Mouse (Mus musculus): Measurements from ENCODE around the gene Zfp414. TPM values are rescaled to one million over a fixed set of nuclear protein-coding genes. Genes with fewer than 3 reads are reported as not detected.
A peak's percentile ranks its signal among the peaks of the same experiment; 100 is the strongest.

Gene Zfp414
- 66.0 and 67.1 TPM in 2 replicates for polyA plus RNA-seq (2014; fragmentation: Nextera tagmentation; extraction: Ambion mirVana)

DNA sequence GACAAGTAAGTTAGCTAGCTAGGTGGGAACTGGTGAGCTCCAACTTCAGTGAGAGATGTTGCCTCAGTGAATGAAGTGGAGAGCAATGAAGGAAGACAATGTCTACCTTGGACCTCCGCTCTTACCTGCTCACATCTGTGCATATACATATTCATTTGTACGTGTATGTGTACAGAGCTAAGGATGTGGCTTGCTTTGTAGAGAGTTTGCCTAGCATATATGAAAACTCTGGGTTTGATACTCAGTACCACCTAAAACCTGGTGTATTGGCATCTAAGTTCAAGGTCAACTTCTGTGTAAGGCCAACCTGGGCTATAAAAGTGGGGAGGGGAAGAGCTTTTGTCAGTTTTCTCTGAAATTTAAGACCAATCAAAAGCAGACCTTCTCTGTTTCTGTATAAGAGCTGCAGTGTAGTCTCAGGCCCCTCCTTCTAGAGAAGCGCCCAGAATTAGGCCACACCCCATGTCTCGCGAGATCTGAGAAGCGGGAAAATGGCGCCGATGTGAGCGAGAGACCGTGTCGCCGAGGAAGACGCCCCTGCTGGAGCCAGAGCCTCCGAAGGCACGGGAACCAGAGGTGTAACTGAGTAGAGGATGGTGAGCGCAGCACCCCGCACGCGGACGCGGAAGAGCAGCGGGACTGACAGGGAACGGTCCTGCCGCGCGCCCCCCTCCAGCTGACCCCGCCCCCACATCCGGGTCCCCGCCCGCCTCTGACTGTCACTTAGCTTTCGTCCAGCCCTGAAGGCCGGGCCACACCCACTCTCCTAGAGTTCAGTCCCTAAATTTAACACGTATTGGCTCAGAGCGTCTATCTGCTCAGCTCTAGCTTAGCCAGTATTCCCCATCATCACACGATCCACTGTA, at the start of gene Zfp414:
TSS of gene Zfp414 (plus strand) at position 470 of the 866 bp plus-strand sequence.
- Histone ChIP-seq H3K4me2 (replicated peaks; ENCODE audit: low read depth, low read length) (peak within 1 kb of the TSS; percentile 62), H3K36me3 (ENCODE audit: control insufficient read depth, insufficient read depth, low read length) (no peaks in the 10 kb centered on the region), H3K4me1 (replicated peaks; ENCODE audit: control insufficient read depth, insufficient read depth, low read length) (0 out of 2 replicates have a peak, but pooled peaks cover 5% of the 10 kb centered on the region), H3K27me3 (ENCODE audit: control insufficient read depth, insufficient read depth, low read length) (no peaks in the 10 kb centered on the region), H3K9me3 (ENCODE audit: control insufficient read depth, low read length) (no peaks in the 10 kb centered on the region), H3K9ac (ENCODE audit: low read depth, low read length) (peak within 1 kb of the TSS; percentile 82), H3K27ac (ENCODE audit: low read depth, low read length) (peak within 1 kb of the TSS; percentile 95), H3K4me3 (ENCODE audit: low read depth, low read length) (peak within 1 kb of the TSS; percentile 60)
- DNase-seq (ENCODE audit: low spot score) (peak; percentile 97), ATAC-seq (ENCODE audit: low FRiP score) (peak; percentile 95)
- 4% methylated on average over 35 of the region's 35 CpGs for WGBS

DNA sequence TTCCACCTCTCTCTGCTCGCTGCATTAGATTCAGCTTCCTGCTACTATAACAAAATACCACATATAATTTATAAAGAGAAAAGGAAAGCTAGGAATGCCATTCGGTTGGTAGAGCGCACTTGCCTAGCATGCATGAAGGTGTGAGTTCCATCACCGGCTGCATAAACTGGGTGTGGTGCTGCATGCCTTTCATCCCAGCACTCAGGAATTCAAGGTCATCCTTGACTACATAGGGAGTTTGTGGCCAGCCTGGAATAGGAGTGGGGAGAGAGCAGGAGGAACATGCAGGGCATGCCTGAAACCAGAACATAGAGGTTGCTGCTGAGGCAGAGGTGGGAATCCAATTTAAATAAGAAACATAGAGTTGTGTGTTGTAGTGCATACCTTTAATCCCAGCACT, 44.8 kb upstream of the Zfp414 start:
- Histone ChIP-seq H3K9ac (ENCODE audit: low read depth, low read length) (no peak overlapping the region), H3K27me3 (ENCODE audit: control insufficient read depth, insufficient read depth, low read length) (no peaks in the 10 kb centered on the region), H3K27ac (ENCODE audit: low read depth, low read length) (no peak overlapping the region), H3K36me3 (ENCODE audit: control insufficient read depth, insufficient read depth, low read length) (no peaks in the 10 kb centered on the region), H3K4me1 (replicated peaks; ENCODE audit: control insufficient read depth, insufficient read depth, low read length) (no peaks in the 10 kb centered on the region), H3K4me2 (replicated peaks; ENCODE audit: low read depth, low read length) (no peak overlapping the region), H3K9me3 (ENCODE audit: control insufficient read depth, low read length) (no peaks in the 10 kb centered on the region), H3K4me3 (ENCODE audit: low read depth, low read length) (no peak overlapping the region)
- DNase-seq (ENCODE audit: low spot score): no peak
- 88% methylated on average over 4 of the region's 4 CpGs for whole genome bisulfite sequencing
- no peak for ATAC-seq (ENCODE audit: low FRiP score)

DNA sequence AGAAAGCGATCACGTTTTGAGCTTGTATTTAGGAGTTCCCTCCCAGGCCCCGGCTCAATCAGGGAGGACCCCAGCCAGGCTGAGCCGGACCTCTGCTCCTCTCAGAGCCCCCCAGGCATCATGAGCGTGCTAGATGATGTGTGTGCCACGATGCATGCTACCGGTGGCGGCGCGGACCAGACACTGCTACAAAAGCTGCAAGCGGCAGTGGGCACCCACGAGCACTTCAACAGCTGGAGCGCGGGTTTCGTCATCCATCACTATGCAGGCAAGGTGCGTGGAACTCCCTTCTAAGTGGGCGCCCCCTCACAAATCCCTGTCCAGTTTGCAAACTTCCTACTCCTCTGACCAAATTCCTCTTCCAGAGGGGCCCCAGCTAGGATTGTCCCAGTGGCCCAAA, 42.9 kb upstream of the Zfp414 start:
- H3K27ac ChIP-seq (ENCODE audit: low read depth, low read length): no peak overlapping the region
- DNase-seq (ENCODE audit: low spot score): no peak
- 66% methylated on average over 17 of the region's 17 CpGs for WGBS
- no peak overlapping the region for H3K4me2 ChIP-seq (replicated peaks; ENCODE audit: low read depth, low read length)
- H3K9ac ChIP-seq (ENCODE audit: low read depth, low read length): no peak overlapping the region
- H3K9me3 ChIP-seq (ENCODE audit: control insufficient read depth, low read length): no peaks in the 10 kb centered on the region
- H3K27me3 ChIP-seq (ENCODE audit: control insufficient read depth, insufficient read depth, low read length): no peaks in the 10 kb centered on the region
- ATAC-seq (ENCODE audit: low FRiP score): no peak
- H3K4me1 ChIP-seq (replicated peaks; ENCODE audit: control insufficient read depth, insufficient read depth, low read length): no peaks in the 10 kb centered on the region
- H3K36me3 ChIP-seq (ENCODE audit: control insufficient read depth, insufficient read depth, low read length): no peaks in the 10 kb centered on the region
- H3K4me3 ChIP-seq (ENCODE audit: low read depth, low read length): no peak overlapping the region

DNA sequence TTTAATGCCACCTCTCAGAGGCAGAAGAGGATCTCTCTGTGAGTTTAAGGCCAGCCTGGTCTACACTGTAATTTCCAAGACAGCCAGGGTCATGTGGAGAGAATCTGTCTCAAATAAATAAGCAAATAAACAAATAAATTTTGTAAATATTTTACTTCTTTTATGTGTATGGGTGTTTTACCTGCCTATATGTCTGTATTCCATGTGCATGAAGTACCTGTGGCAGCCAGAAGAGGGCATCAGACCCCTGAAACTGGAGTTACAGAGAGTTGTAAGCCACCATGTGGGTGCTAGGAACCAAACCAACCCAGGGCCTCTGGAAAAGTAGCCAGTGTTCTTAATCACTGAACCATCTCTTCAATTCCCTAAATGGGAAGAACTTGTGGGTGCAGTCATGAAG, 31.6 kb upstream of the Zfp414 start:
- DNase-seq (ENCODE audit: low spot score): no peak
- H3K27me3 ChIP-seq (ENCODE audit: control insufficient read depth, insufficient read depth, low read length): no peaks in the 10 kb centered on the region
- no peak overlapping the region for H3K9ac ChIP-seq (ENCODE audit: low read depth, low read length)
- H3K9me3 ChIP-seq (ENCODE audit: control insufficient read depth, low read length): no peaks in the 10 kb centered on the region
- no peak for ATAC-seq (ENCODE audit: low FRiP score)
- H3K27ac ChIP-seq (ENCODE audit: low read depth, low read length): no peak overlapping the region
- H3K4me3 ChIP-seq (ENCODE audit: low read depth, low read length): no peak overlapping the region
- H3K36me3 ChIP-seq (ENCODE audit: control insufficient read depth, insufficient read depth, low read length): no peaks in the 10 kb centered on the region
- no peak overlapping the region for H3K4me2 ChIP-seq (replicated peaks; ENCODE audit: low read depth, low read length)
- H3K4me1 ChIP-seq (replicated peaks; ENCODE audit: control insufficient read depth, insufficient read depth, low read length): no peaks in the 10 kb centered on the region

DNA sequence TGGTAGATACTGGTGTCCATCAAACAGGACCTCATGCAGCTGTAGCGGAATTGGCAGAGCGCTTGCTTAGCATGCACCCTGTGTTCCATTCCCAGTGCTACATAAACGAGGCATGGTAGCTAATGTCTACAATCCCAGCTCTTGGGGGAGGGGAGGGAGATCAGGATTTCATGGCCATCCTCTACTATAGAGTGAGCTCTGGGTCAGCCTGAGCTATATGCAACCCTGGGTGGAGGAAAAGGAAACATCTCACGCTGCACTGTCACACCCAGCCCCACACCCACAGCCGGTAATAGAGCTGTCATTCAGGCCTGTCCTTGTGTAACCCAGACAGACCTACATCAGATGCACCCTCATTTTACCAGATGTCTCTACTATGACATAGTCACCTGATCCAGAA, 30.4 kb upstream of the Zfp414 start:
- Histone ChIP-seq H3K9me3 (ENCODE audit: control insufficient read depth, low read length) (no peaks in the 10 kb centered on the region), H3K9ac (ENCODE audit: low read depth, low read length) (no peak overlapping the region), H3K36me3 (ENCODE audit: control insufficient read depth, insufficient read depth, low read length) (no peaks in the 10 kb centered on the region), H3K4me1 (replicated peaks; ENCODE audit: control insufficient read depth, insufficient read depth, low read length) (no peaks in the 10 kb centered on the region), H3K27ac (ENCODE audit: low read depth, low read length) (no peak overlapping the region), H3K4me3 (ENCODE audit: low read depth, low read length) (no peak overlapping the region), H3K27me3 (ENCODE audit: control insufficient read depth, insufficient read depth, low read length) (no peaks in the 10 kb centered on the region), H3K4me2 (replicated peaks; ENCODE audit: low read depth, low read length) (no peak overlapping the region)
- 84% methylated on average over 5 of the region's 5 CpGs for WGBS
- ATAC-seq (ENCODE audit: low FRiP score) (no peak), DNase-seq (ENCODE audit: low spot score) (no peak)

DNA sequence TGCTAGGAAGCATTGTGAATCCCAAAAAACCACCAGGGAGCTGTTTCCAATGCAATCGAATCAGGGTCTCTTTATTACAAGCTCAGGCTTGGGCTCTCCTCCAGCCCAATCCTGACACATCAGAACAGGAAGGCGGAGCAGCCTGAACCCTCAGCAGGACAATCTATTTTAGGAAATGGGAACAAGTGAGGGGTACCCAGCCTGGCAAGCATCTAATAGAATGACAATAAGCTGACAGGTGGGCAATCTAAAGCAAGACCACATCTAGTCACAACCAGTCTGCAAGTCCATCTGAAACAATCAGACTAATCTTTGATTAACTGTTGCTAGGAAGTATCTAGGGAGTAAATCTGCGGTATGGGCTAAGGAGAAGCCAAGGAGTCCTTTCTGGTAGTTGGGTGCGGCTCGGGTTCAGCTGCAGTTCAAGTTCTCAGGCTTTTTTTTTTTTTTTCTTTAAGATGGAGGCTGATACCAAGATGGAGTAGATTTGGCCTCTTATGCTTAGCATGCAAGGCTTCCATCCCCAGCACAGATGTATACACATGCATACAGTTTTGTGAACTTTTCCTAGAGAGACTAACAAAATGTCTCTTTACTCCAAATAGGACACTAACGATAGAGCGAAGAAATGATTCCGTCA, 28.9 kb upstream of the Zfp414 start:
- H3K4me2 ChIP-seq (replicated peaks; ENCODE audit: low read depth, low read length): no peak overlapping the region

DNA sequence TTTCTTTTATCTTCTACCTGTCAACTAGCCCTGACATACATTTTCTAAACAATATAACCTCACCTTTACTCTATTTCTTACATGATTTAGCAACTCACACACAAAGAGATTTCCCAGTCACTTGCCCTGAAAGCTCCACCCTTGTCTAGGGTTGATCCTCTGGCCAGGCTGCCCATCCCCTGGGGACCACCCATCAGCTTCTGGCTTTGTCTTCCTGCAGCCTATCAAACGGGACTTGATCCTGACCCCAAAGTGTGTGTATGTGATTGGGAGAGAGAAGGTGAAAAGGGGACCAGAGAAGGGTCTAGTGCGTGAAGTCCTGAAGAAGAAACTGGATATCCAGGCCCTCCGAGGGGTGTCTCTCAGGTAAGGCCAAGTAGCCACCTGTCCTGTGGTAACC, 28.1 kb upstream of the Zfp414 start:
- WGBS: 80% methylated on average over 3 of the region's 3 CpGs
- no peaks in the 10 kb centered on the region for H3K27me3 ChIP-seq (ENCODE audit: control insufficient read depth, insufficient read depth, low read length)
- ATAC-seq (ENCODE audit: low FRiP score): no peak
- H3K9me3 ChIP-seq (ENCODE audit: control insufficient read depth, low read length): no peaks in the 10 kb centered on the region
- H3K27ac ChIP-seq (ENCODE audit: low read depth, low read length): no peak overlapping the region
- no peak overlapping the region for H3K9ac ChIP-seq (ENCODE audit: low read depth, low read length)
- H3K4me1 ChIP-seq (replicated peaks; ENCODE audit: control insufficient read depth, insufficient read depth, low read length): no peaks in the 10 kb centered on the region
- H3K4me3 ChIP-seq (ENCODE audit: low read depth, low read length): no peak overlapping the region
- no peak overlapping the region for H3K4me2 ChIP-seq (replicated peaks; ENCODE audit: low read depth, low read length)
- DNase-seq (ENCODE audit: low spot score): no peak
- no peaks in the 10 kb centered on the region for H3K36me3 ChIP-seq (ENCODE audit: control insufficient read depth, insufficient read depth, low read length)

More for the DNA sequence above, 28.9 kb upstream of the Zfp414 start:
- Histone ChIP-seq H3K27ac (ENCODE audit: low read depth, low read length) (no peak overlapping the region), H3K27me3 (ENCODE audit: control insufficient read depth, insufficient read depth, low read length) (no peaks in the 10 kb centered on the region), H3K9me3 (ENCODE audit: control insufficient read depth, low read length) (no peaks in the 10 kb centered on the region), H3K4me1 (replicated peaks; ENCODE audit: control insufficient read depth, insufficient read depth, low read length) (no peaks in the 10 kb centered on the region), H3K9ac (ENCODE audit: low read depth, low read length) (no peak overlapping the region), H3K4me3 (ENCODE audit: low read depth, low read length) (no peak overlapping the region), H3K36me3 (ENCODE audit: control insufficient read depth, insufficient read depth, low read length) (no peaks in the 10 kb centered on the region)
- ATAC-seq (ENCODE audit: low FRiP score) (no peak), DNase-seq (ENCODE audit: low spot score) (no peak)
- 87% methylated on average over 8 of the region's 8 CpGs for whole genome bisulfite sequencing

DNA sequence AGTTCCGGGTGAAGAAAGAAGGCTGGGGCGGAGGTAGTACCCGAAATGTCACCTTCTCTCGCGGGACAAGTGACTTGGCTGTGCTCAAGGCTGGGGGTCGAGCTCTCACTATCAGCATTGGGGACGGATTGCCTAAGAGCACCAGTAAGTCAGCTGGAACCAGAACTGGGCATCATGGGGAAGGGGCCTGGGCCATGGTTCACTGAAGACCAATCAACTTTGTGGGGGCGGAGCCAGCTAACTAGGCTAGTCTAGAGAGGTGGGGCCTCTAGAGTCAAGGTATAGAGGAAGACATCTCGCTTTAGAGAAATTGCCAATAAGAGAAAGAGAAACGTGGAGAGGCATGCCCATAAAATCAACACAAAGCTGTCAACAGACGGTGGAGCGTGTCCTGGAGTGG, 26.9 kb upstream of the Zfp414 start:
- H3K9ac ChIP-seq (ENCODE audit: low read depth, low read length): no peak overlapping the region
- H3K36me3 ChIP-seq (ENCODE audit: control insufficient read depth, insufficient read depth, low read length): no peaks in the 10 kb centered on the region
- WGBS: 81% methylated on average over 12 of the region's 12 CpGs
- H3K27me3 ChIP-seq (ENCODE audit: control insufficient read depth, insufficient read depth, low read length): no peaks in the 10 kb centered on the region
- no peaks in the 10 kb centered on the region for H3K4me1 ChIP-seq (replicated peaks; ENCODE audit: control insufficient read depth, insufficient read depth, low read length)
- H3K9me3 ChIP-seq (ENCODE audit: control insufficient read depth, low read length): no peaks in the 10 kb centered on the region
- no peak overlapping the region for H3K27ac ChIP-seq (ENCODE audit: low read depth, low read length)
- ATAC-seq (ENCODE audit: low FRiP score) (no peak), DNase-seq (ENCODE audit: low spot score) (no peak)
- H3K4me3 ChIP-seq (ENCODE audit: low read depth, low read length): no peak overlapping the region
- no peak overlapping the region for H3K4me2 ChIP-seq (replicated peaks; ENCODE audit: low read depth, low read length)

DNA sequence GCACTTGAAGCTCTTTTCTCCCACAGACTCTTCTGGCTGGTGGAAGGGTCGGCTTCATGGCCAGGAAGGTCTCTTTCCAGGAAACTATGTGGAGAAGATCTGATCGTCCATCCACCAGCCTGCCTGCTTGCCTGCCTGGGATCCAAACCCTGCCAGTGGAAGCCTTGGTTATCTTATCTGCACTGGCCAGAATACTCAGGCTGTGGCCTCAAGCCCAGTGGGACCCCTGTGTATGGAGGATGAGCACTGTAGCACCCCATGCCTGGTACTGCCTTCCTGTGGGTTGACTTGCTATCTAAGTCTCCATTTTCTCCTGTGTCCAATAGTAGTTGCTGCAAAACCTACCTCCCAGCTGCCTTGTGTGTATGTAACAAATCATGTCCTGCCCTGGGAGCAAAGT, 21.6 kb upstream of the Zfp414 start:
- Histone ChIP-seq H3K36me3 (ENCODE audit: control insufficient read depth, insufficient read depth, low read length) (no peaks in the 10 kb centered on the region), H3K9ac (ENCODE audit: low read depth, low read length) (no peak overlapping the region), H3K27me3 (ENCODE audit: control insufficient read depth, insufficient read depth, low read length) (no peaks in the 10 kb centered on the region), H3K4me3 (ENCODE audit: low read depth, low read length) (no peak overlapping the region), H3K27ac (ENCODE audit: low read depth, low read length) (no peak overlapping the region), H3K4me2 (replicated peaks; ENCODE audit: low read depth, low read length) (no peak overlapping the region), H3K4me1 (replicated peaks; ENCODE audit: control insufficient read depth, insufficient read depth, low read length) (no peaks in the 10 kb centered on the region), H3K9me3 (ENCODE audit: control insufficient read depth, low read length) (no peaks in the 10 kb centered on the region)
- ATAC-seq (ENCODE audit: low FRiP score) (no peak), DNase-seq (ENCODE audit: low spot score) (no peak)
- 85% methylated on average over 2 of the region's 2 CpGs for WGBS
